Mouse (Mus musculus): ENCODE data around the gene Tff2.

DNA sequence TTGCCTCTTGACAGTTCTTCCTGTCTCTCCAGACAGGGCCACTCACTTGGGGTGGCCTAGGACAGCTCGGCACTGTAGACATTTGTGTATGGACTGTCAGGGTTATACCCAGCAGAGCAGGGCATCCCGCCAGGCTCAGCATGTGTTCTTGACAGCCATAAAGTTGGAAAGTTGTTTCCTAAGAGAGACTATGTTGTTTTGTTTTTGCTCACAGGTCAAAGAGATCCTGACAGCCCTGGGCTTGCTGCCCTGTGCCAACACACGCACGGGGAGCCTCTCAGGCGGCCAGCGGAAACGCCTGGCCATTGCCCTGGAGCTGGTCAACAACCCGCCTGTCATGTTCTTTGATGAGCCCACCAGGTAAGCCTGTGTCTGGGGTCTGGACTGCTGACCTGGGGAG, 40.3 kb downstream of the Tff2 start:
- TF ChIP-seq CTCF (IDR thresholded peaks at IDR 0.05; ENCODE audit: low read depth) (no peak), EP300 (IDR thresholded peaks at IDR 0.05; ENCODE audit: low read depth) (no peak)

Measured in liver, postnatal 0 days (tissue).